Mouse (Mus musculus): ENCODE results near the gene BC049762. TPM values are rescaled to one million over a fixed set of nuclear protein-coding genes. Genes with fewer than 3 reads are reported as not detected.

The BC049762 gene
- polyA plus RNA-seq, 1 experiment from 2014 or later = 0.22 TPM

DNA sequence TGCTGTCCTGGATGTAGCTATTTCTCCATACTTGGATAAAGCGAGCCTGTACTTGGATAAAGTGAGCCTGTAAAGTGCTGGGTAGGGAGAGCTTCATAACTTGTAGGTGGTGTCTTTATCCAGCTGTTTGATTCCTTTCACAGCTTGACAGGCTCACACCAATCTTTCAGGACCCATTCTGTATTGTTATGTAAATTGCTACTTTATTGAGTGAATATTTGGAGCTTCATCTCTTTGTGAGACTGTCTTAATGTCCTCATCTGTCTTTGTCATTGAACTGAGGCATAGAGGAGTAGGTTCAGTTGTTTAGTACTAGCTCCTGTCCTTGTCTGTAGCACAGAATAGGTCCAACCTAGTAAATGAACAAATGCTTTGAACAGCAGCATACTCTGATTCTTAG lies 11.6 kb upstream of the BC049762 start:
- Histone ChIP-seq H3K36me3 (peaks cover 63% of the 10 kb centered on the region), H3K27me3 (no peaks in the 10 kb centered on the region), H3K27ac (no peak overlapping the region), H3K4me1 (no peaks in the 10 kb centered on the region), H3K9ac (no peak overlapping the region), H3K4me3 (no peak overlapping the region), H3K4me2 (replicated peaks) (no peak overlapping the region), H3K9me3 (no peaks in the 10 kb centered on the region)
- WGBS = 86% methylated on average over 1 of the region's 1 CpGs
- no peak for ATAC-seq (ENCODE audit: insufficient number of reproducible peaks, insufficient read depth, low FRiP score, low TSS enrichment)

DNA sequence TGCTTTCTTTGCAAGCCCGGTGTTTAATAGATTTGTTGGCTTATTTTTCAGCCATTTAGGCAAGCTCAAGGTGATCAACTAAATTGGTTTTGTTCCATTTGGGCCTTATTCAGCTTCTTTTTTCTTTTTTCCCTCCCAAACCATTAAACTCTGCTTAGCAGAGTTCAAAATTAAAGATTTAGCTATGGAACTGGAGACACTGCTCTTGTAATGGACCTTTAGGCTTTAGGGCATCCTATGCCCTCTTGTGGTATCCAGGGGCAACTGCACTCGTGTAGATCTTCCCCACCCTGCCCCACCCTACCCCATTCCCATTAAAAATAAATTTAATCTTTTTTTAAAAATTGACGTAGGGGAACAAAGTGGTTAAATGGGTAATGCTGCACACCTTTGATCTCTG lies 2.5 kb upstream of the BC049762 start:
- peaks cover 20% of the 10 kb centered on the region for H3K4me1 ChIP-seq
- H3K4me2 ChIP-seq (replicated peaks) = peak overlapping the region; percentile 74
- H3K9ac ChIP-seq = no peak overlapping the region
- no peak overlapping the region for H3K27ac ChIP-seq
- WGBS = 50% methylated on average over 3 of the region's 3 CpGs
- ATAC-seq (ENCODE audit: insufficient number of reproducible peaks, insufficient read depth, low FRiP score, low TSS enrichment) = no peak
- H3K36me3 ChIP-seq = peaks cover 4% of the 10 kb centered on the region
- no peaks in the 10 kb centered on the region for H3K9me3 ChIP-seq
- H3K4me3 ChIP-seq = 0 out of 2 replicates have a peak overlapping the region, but pooled peaks have one; percentile 8
- no peaks in the 10 kb centered on the region for H3K27me3 ChIP-seq

DNA sequence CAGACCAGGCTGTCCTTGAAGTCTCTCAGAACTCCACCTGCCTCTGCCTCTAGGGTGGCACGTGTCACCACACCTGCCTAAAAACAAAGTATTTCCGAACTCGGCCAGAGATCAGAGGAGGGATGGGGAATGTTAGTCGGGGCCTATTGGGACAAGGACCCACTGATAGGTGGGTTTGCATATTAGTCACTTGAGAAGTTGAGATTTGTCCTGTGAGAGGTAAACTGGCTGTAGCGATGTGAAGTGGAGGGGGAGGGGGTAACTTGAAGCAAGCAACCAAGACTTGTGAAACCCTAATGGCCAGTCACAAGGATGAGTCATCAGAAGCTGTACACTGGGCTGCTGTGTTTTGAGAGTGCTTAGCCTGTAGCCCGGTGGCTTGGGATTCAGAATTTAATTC lies 1.5 kb upstream of the BC049762 start:
- Histone ChIP-seq H3K27ac (no peak overlapping the region), H3K4me3 (peak overlapping the region; percentile 76), H3K9ac (peak overlapping the region; percentile 45; the same call in 1 of the 2 replicates), H3K36me3 (no peaks in the 10 kb centered on the region; the same call in 1 of the 2 replicates), H3K9me3 (no peaks in the 10 kb centered on the region), H3K4me1 (peaks cover 20% of the 10 kb centered on the region), H3K4me2 (replicated peaks) (peak overlapping the region; percentile 74), H3K27me3 (no peaks in the 10 kb centered on the region)
- no peak for ATAC-seq (ENCODE audit: insufficient number of reproducible peaks, insufficient read depth, low FRiP score, low TSS enrichment)
- 10% methylated on average over 6 of the region's 6 CpGs for WGBS

DNA sequence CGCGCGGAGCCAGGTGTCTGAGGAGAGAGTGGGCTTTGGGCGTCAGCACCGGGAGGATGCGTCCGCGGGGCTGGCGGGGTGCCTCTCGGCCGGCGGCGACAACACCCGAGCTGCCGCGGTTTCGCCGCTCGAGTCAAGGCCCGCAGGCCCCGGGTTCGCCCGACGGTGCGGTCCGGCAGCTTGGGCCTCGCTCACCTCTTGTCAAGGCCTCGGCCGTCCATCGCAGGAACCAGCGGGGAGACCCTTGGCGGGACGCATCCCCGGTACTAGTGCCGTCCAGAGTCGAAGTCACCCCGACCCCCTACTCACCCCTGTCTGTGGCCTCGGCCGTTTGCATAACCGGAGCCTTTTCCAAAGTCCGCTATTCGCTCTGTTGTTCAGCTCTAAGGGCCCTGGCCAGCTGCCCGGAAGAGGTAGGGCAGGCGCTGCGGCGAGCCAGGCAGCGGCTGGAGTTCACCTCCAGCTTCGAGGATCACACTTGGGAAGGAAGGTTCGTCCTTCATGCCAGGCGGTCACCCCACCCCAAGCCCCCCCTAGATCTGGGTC lies 513 bp upstream of the BC049762 start:
- Histone ChIP-seq H3K4me1 (peaks cover 20% of the 10 kb centered on the region), H3K9me3 (no peaks in the 10 kb centered on the region), H3K27ac (peak overlapping the region; percentile 91), H3K27me3 (no peaks in the 10 kb centered on the region), H3K36me3 (no peaks in the 10 kb centered on the region; the same call in 1 of the 2 replicates), H3K4me2 (replicated peaks) (peak overlapping the region; percentile 74), H3K9ac (peak overlapping the region; percentile 91), H3K4me3 (peak overlapping the region; percentile 76)
- peak; percentile 35; the same call in 1 of the 2 replicates for ATAC-seq (ENCODE audit: insufficient number of reproducible peaks, insufficient read depth, low FRiP score, low TSS enrichment)
- under 1% methylated on average over 50 of the region's 50 CpGs for WGBS

DNA sequence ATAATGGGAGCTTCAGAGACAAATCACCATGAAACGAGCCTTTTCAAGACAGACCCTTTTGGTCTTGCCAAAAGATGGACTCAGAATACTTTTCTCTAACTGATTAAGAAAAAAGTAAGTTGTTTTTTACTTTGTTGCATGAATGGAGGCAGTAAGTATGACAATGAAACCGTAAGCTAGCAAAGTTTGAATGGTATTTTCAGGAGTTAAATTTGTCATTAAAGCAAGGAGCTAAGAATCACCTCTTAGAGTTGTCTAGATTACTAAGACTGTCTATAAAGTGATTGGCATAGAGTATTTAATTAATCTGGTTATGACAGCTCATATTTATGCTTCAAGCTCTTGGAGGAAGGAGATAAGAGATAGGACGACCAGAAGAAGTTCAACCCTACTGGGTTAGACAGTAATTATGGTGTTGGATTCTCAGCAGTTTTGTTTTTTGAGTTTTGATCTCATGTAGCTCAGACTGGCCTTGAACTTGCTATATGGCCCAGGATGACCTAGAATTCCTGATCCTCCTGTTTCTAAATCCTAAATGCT lies 1.1 kb downstream of the BC049762 start, which contains the start of gene Clk4:
Gene Clk4, plus strand, starts transcription at position 51 of the 540 bp plus-strand sequence.
- H3K9ac ChIP-seq = peak within 1 kb of the TSS; percentile 91
- peaks cover 20% of the 10 kb centered on the region for H3K4me1 ChIP-seq
- no peaks in the 10 kb centered on the region for H3K9me3 ChIP-seq
- peak within 1 kb of the TSS; percentile 76 for H3K4me3 ChIP-seq
- 75% methylated on average over 3 of the region's 3 CpGs for WGBS
- peak within 1 kb of the TSS; percentile 74 for H3K4me2 ChIP-seq (replicated peaks)
- H3K27me3 ChIP-seq = no peaks in the 10 kb centered on the region
- H3K27ac ChIP-seq = peak within 1 kb of the TSS; percentile 91
- no peak for ATAC-seq (ENCODE audit: insufficient number of reproducible peaks, insufficient read depth, low FRiP score, low TSS enrichment)
- no peaks in the 10 kb centered on the region for H3K36me3 ChIP-seq

DNA sequence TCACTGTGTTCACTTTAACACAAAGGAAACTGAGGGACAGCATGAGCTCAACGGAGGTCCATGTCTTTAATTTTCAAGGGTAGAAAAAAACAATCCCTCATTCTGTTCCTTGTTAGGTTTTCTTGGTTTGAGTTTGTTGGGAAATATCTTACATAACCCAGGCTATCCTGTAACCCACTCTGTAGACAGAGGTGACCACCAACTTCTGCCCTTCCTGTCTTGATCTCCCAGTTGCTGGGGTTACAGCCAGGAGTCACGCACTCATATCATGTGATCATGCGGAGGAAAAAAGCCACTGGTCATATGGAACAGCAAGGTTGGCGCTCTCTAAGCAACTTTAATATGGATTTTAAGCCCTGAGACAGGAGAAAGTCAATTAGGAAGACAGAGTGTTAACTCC lies 5.8 kb downstream of the BC049762 start:
- no peak for ATAC-seq (ENCODE audit: insufficient number of reproducible peaks, insufficient read depth, low FRiP score, low TSS enrichment)
- Histone ChIP-seq H3K4me1 (no peaks in the 10 kb centered on the region), H3K27me3 (no peaks in the 10 kb centered on the region), H3K27ac (no peak overlapping the region), H3K4me2 (replicated peaks) (no peak overlapping the region), H3K9ac (no peak overlapping the region), H3K4me3 (no peak overlapping the region), H3K9me3 (no peaks in the 10 kb centered on the region), H3K36me3 (no peaks in the 10 kb centered on the region)
- 90% methylated on average over 4 of the region's 4 CpGs for WGBS

DNA sequence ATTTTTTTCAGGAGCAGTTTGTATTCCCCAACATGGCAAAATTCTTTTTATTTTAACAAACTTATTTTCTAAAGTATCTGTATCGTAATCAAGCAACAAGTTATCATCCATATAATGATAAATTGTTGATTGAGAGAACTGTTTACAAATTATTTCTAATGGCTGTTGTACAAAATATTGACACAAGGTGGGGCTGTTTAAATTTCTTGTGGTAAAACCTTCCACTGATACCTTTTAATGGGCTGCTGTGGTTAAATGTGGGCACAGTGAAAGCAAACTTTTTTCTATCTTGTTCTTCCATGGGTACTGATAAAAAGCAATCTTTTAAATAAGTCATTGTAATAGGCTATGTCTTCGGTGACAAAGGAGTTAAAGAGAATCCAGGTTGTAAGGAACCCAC lies 19.9 kb downstream of the BC049762 start:
- Histone ChIP-seq H3K4me2 (replicated peaks) (no peak overlapping the region), H3K4me1 (no peaks in the 10 kb centered on the region), H3K27ac (no peak overlapping the region), H3K36me3 (no peaks in the 10 kb centered on the region), H3K4me3 (no peak overlapping the region), H3K27me3 (no peaks in the 10 kb centered on the region), H3K9me3 (no peaks in the 10 kb centered on the region), H3K9ac (no peak overlapping the region)
- 86% methylated on average over 2 of the region's 2 CpGs for WGBS
- no peak for ATAC-seq (ENCODE audit: insufficient number of reproducible peaks, insufficient read depth, low FRiP score, low TSS enrichment)

DNA sequence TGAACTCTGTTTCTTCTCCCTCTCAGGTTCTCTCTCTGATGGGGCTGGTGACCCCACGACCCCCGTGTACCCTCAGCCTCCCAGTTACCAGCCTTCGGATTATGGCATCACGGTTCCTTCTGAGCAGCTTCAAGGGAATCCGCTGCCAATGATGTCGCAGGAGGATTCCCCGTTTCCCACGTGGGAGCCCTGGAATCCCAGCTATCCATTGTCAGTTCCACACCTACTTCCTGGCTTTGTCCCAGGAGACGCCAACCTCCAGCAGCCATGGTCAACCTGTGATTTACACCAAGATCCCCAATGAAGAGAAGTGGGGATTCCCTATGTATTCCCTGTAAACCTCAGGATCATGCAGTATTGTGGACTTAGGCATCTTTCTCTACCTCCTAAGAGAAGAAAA lies 28.2 kb downstream of the BC049762 start:
- no peak overlapping the region for H3K4me3 ChIP-seq
- H3K9ac ChIP-seq = no peak overlapping the region
- no peaks in the 10 kb centered on the region for H3K36me3 ChIP-seq
- WGBS = 84% methylated on average over 9 of the region's 9 CpGs
- H3K4me1 ChIP-seq = no peaks in the 10 kb centered on the region
- H3K9me3 ChIP-seq = no peaks in the 10 kb centered on the region
- H3K27ac ChIP-seq = no peak overlapping the region
- no peak for ATAC-seq (ENCODE audit: insufficient number of reproducible peaks, insufficient read depth, low FRiP score, low TSS enrichment)
- no peak overlapping the region for H3K4me2 ChIP-seq (replicated peaks)
- H3K27me3 ChIP-seq = no peaks in the 10 kb centered on the region

DNA sequence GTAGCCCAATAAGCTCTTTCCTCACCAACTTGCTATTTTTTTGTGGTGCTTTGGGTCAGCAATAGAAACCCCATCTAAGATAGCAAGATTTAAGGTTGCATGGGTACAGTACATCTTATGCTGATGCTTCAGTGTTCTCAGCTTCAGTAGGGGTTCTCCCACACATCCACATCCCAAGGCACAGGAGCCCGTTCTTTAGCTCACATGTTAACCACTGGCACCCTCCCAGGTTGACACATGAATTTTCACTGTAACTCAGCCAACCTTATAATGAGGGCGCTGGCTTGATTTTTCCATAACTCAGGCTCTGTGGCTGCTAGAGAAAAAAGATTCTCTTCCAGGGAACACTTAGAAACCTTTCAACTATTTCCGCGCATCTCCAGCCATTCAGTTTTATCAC lies 35.7 kb downstream of the BC049762 start:
- WGBS = 82% methylated on average over 4 of the region's 4 CpGs
- Histone ChIP-seq H3K4me2 (replicated peaks) (no peak overlapping the region), H3K36me3 (no peaks in the 10 kb centered on the region), H3K4me3 (no peak overlapping the region), H3K4me1 (no peaks in the 10 kb centered on the region), H3K27me3 (no peaks in the 10 kb centered on the region), H3K27ac (no peak overlapping the region), H3K9me3 (no peaks in the 10 kb centered on the region), H3K9ac (no peak overlapping the region)
- no peak for ATAC-seq (ENCODE audit: insufficient number of reproducible peaks, insufficient read depth, low FRiP score, low TSS enrichment)

DNA sequence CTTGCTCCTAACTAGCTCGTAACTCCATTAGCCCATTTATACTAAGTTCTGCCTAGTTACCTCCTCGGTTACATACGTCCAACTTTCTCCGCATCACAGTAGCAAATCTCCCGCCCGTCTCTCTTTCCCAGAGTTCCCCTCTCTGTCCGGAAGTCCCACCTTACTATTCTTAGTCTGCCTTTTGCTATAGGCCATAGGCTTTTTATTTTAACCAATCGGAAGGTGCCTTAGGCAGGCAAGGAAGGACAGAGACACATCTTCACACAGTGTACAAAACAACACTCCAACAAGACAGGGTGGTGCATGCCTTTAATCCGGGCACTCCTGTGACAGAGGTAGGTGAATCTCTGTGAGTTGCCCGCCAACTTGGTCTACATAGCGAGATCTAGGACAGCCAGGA lies 42.5 kb downstream of the BC049762 start, which contains the start of gene Gm12569:
Gene Gm12569, plus strand, starts transcription at position 166 of the 400 bp plus-strand sequence.
- no peak within 1 kb of the TSS for H3K9ac ChIP-seq
- H3K27ac ChIP-seq = no peak within 1 kb of the TSS
- WGBS = 95% methylated on average over 11 of the region's 11 CpGs
- no peaks in the 10 kb centered on the region for H3K36me3 ChIP-seq
- H3K4me3 ChIP-seq = no peak within 1 kb of the TSS
- no peak for ATAC-seq (ENCODE audit: insufficient number of reproducible peaks, insufficient read depth, low FRiP score, low TSS enrichment)
- H3K4me2 ChIP-seq (replicated peaks) = no peak within 1 kb of the TSS
- H3K4me1 ChIP-seq = no peaks in the 10 kb centered on the region
- H3K27me3 ChIP-seq = no peaks in the 10 kb centered on the region
- no peaks in the 10 kb centered on the region for H3K9me3 ChIP-seq

DNA sequence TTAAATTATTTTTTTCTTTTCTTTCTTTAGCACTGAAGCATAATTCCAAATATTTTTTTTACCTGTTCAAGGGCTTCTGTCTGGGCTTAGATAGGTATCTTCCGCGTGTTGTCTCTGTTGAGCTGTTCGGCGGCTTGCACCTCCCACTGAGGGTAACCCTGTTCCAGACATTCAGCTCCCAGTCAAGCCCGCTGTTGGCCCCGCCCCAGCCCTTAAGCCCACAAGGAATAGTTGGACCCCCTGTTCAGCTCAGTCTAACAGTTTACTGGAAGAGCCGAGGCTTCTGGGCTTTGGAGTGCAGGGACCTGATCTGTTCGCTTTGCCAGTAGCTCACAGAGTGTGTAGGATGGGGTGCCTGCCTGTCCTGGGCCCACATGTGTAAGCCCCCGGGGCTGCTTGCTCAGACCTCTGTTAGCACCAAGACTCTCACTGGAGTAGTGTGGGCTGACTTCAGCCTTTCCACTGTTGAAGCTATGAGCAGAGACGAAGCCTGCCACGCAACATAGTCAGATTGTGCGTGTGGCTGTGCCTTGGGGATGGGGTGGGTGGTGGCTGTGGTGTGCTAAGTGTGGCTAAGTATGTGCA lies 43.4 kb downstream of the BC049762 start:
- Histone ChIP-seq H3K9ac (no peak overlapping the region), H3K36me3 (no peaks in the 10 kb centered on the region), H3K9me3 (no peaks in the 10 kb centered on the region), H3K4me1 (no peaks in the 10 kb centered on the region), H3K27ac (no peak overlapping the region), H3K4me3 (no peak overlapping the region), H3K27me3 (no peaks in the 10 kb centered on the region), H3K4me2 (replicated peaks) (no peak overlapping the region)
- ATAC-seq (ENCODE audit: insufficient number of reproducible peaks, insufficient read depth, low FRiP score, low TSS enrichment) = no peak
- 79% methylated on average over 12 of the region's 12 CpGs for WGBS

DNA sequence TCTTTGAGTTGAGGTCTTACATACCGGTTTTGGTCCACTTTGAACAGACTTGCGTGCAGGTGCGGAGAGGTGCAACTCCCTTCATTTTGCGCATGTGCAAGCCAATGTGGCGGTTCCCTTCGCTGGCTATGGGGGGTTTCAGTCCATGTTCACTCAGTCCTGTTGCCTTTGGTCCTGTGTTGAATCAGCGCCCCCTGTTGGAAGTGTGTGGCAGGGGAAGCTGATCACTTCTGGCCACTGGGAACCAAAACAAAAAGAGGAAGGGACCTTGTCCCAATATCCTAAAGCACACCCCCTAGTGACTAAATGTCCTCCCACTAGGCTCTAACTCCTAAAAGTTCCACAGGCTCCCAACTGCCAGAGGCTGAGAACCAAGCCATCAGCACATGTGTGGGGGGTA lies 48.8 kb downstream of the BC049762 start:
- H3K27ac ChIP-seq = no peak overlapping the region
- H3K27me3 ChIP-seq = no peaks in the 10 kb centered on the region
- H3K4me1 ChIP-seq = no peaks in the 10 kb centered on the region
- no peak overlapping the region for H3K4me3 ChIP-seq
- H3K9ac ChIP-seq = no peak overlapping the region
- no peak for ATAC-seq (ENCODE audit: insufficient number of reproducible peaks, insufficient read depth, low FRiP score, low TSS enrichment)
- WGBS = 87% methylated on average over 7 of the region's 7 CpGs
- no peaks in the 10 kb centered on the region for H3K36me3 ChIP-seq
- H3K9me3 ChIP-seq = no peaks in the 10 kb centered on the region
- H3K4me2 ChIP-seq (replicated peaks) = no peak overlapping the region

All from embryonic facial prominence, embryonic 12.5 days (tissue).